Mouse (Mus musculus) thymus, postnatal 10 days (tissue): ENCODE results near the gene Stam2.

Experiments used
- DNase-seq, 2 experiments: peaks; one replicate each; pipeline ENCODE4 v3.0.0; 2021; ENCODE audit warnings: low spot score in 2 of 2

Stam2 gene

DNA sequence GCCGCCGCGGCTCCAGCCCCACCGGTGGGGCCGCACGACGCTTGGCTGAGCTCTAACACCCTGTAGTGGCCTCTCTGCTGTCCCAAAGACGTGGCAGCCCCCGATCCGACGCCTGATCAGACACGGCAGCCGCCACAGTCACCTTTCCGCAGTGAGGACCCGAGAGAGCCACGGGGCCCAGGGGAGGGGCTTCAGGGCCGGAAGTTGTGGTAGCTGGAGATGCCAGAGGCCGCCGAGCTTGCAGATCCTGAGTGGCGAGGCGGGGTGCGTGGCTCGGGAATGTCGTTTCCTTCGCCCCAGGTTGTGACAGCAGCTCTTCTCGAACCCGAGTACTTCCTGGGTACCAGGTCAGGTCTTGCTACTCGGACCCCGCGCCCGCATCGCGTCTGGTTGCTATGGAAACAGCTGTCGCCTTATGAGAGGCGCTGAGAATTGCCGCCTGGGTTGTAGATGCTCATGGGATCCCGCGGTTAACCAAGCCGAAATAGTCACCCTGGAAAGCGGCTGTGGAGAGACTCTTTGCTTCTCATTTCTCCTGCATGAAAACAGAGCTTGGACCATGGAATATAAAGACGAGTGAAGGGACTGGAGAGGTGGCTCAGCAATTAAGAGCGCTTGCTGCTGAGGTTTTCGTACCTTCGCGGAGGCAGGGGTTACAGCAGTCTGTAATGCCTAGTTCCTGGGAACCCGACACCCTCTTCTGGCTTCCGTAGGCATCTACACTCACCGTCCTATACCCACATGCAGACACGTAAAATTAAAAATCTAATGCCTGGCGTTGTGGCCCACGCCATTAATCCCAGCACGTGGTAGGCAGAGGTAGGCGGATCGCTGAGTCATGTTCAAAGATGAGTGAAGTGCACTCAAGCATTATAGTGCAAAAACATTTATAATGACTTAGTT is at the start of gene Stam2:
Gene Stam2, minus strand, starts transcription at position 26 of the 903 bp plus-strand sequence.
- peak; percentile 85 for DNase-seq

DNA sequence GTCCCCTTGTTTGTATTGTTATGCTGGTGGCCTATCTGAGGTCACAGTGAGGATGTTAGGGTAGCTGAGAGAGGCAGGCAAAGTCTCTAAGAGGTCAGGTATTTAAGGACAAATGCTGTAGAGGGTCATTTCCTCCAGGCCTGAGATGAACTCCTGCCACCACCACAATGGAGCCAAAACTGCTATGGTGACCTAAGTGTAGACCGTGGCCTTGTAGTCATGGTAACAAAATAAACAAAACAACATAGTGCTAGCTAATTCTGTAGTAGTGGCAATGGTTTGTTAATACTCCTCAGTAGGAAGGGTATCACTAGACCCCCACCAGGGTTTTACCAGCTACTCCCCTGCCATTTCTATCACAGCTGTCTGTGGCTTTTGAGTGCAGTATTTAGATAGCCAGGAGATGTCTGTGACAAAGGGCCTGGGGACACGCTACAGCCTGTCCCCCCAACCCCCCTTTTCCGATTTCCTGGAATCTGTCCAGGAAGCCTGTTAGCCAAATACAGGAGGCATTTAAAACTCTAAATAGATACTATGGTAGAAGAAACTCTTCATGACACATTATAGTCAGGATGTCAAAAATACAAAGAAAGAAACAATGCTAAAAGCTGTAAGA is 43.1 kb upstream of the Stam2 start:
- no peak for DNase-seq

DNA sequence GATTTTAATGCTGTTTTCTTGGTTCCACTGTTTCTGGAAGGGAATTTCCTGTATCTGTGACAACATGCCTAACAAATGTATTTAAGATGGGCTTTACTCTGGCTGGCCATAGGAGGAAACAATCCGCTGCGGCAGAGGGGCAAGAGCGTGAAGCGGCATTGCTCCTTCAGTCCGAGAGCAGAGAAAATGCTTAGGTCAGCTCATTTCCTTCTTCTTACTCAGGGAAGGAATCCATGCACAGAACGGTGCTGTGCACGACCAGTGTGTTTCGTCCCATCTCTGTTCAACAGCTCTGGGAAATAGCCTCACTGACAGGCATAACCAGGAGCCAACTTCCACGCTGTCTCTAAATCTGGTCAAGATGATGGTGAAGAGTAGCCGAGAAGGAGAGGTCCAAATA is 37.9 kb upstream of the Stam2 start:
- no peak for DNase-seq

- DNase-seq = no peak
These were observed 37.3 kb upstream of the Stam2 start for GRCm38 (mm10) chr2:52779381-52779780.

GRCm38 (mm10) chr2:52777839-52778238 is 35.8 kb upstream of the Stam2 start:
- DNase-seq = no peak

- no peak for DNase-seq
These were observed 32.3 kb upstream of the Stam2 start for GRCm38 (mm10) chr2:52774373-52774772.

- no peak for DNase-seq
These were observed 30.8 kb upstream of the Stam2 start for GRCm38 (mm10) chr2:52772774-52773393.

- DNase-seq = no peak
These were observed 23.0 kb upstream of the Stam2 start for GRCm38 (mm10) chr2:52765130-52765529.

GRCm38 (mm10) chr2:52763891-52764290 is 21.8 kb upstream of the Stam2 start:
- DNase-seq = no peak

DNA sequence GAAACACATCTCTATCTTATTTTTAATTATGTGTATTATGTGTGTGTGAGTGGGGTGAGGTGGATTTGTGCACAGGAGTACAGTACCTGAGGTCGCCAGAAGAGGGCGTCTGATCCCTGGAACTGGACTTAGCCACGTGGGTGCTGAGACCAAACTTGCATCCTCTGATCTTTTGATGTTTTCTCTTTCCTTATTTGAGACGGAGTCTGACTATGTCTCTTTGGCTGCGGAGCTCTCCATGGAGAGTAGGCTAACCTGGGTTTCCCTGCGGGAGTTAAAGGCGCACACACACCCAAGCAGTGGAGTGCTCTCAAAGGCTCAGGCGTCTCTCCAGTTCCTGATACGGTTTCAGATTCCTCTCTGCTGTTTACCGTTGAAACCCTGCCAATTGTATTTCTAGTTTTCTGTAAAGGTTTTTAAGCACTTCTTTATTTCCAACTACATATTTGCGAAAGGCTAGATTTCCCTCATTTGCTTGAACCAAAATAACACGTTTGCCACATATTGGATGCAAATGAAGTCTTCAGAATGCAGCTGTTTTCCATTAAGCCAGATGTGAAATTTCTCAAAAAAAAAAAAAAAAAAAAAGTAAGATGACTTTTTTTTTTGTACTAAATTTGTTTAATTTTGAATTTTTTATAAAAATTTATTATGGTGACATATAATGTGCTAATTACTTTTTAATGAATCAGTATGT is 21.1 kb upstream of the Stam2 start:
- peak; percentile 68 to 89 for DNase-seq

GRCm38 (mm10) chr2:52762529-52762928 is 20.4 kb upstream of the Stam2 start:
- DNase-seq = no peak

GRCm38 (mm10) chr2:52758627-52759026 is 16.5 kb upstream of the Stam2 start:
- peak; percentile 42 to 61 for DNase-seq

DNA sequence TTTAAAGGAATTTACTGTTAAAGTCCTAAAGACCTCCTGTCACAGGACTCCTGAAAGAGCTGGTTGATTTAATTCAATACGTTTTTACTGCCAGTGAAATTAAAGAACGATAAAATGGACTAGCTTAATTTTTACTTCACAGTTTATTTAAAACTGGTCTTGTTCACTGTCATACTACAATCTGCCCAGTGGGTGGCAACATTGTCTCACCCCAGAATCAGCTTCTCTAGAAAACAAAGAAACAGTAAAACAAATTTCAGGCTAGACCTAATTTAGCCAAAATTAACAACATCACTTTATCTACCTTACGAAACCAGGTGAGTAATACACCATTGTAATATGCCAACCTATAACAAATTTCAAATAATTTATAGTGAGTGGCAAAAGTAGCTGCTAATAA is 14.6 kb upstream of the Stam2 start:
- peak in 1 of 2 experiments; percentile 11 for DNase-seq

DNA sequence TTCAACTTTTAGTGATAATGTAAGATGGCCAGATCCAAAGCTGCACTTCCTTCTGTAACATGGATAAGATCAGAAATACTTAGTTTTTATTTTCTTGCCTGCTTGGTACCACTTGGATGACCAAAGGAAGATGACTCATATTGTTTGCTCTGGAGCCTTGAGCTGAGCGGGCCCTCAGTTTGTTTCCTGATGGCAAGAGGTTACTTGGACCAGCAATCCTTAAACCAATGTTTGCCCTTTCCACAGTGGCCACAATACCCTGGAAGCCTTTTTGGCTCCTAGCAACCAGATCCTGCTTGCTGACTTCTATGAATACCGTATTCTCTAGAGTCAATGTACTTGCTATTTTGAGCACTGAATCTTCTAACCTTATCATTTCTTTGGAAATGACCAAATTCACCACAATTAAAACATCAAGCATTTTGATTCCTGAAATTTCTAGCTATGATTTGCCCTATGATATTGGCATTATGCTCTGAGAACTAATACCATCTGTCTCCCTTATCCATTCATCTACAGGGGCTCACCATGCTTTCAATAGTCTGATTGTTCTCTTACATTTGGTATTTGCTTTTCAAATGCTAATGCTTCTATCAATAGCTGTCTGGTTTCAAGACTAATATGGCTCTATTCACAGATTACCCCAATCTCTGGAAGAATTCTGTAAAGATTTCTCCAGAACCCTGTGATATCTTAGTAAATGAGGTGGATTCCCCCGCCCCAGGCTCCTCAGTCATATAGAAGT is 11.7 kb upstream of the Stam2 start:
- no peak for DNase-seq

GRCm38 (mm10) chr2:52744099-52744498 is 2.0 kb upstream of the Stam2 start:
- no peak for DNase-seq

- peak in 1 of 2 experiments; percentile 69 for DNase-seq
These were observed 313 bp downstream of the Stam2 start for GRCm38 (mm10) chr2:52741681-52742255.

DNA sequence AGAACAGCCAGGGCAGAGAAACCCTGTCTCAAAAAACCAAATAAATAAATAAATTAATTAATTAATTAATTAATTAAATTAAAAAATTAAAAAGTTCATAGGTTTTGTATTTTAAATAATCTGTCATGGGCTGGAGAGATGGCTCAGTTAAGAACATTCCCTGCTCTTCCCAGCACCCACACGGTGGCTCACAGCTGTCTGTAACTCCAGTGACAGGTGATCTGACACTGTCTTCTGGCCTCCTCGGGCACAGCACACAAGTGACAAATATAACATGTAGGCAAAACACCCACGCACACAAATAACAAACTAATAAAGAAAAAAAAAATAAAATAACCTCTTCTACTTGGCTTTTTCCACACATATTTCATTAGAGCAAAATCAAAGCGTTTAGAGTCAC is 1.5 kb downstream of the Stam2 start:
- no peak for DNase-seq

DNA sequence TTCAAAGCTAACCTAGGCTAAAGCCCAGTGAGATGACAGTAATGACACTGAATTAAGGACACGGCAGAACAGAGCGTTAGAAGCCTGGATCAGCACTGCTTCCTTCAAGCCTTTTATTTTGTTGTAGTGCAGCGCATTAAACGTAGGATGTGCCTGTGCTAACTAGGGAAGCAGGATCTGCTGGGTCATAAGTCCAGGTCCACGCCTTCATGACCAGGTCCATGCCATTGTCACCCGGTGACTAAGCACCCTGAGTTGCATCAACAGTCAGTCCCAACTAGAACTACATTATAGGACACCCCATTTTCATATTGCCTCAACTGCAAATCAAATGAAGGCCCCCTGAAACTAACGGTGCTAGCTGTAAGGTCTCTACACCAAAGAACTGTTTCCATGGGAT is 7.6 kb downstream of the Stam2 start:
- no peak for DNase-seq

GRCm38 (mm10) chr2:52733659-52734058 is 8.4 kb downstream of the Stam2 start:
- no peak for DNase-seq

- DNase-seq = no peak
These were observed 9.5 kb downstream of the Stam2 start for GRCm38 (mm10) chr2:52732611-52733010.

GRCm38 (mm10) chr2:52732001-52732400 is 10.1 kb downstream of the Stam2 start:
- no peak for DNase-seq
